Mouse (Mus musculus) adrenal gland, postnatal 4 days (tissue): Measurements from ENCODE around the gene Jpt1. TPM values are rescaled to one million over a fixed set of nuclear protein-coding genes. Genes with fewer than 3 reads are reported as not detected.
"Not testable (repeated sequence)": the region's sequence is repeated elsewhere in the genome, so short reads cannot be mapped to it uniquely, and the experiment has no call there.

Source experiments
- DNase-seq, 2 experiments: peaks; one replicate each; pipeline ENCODE4 v3.0.0; 2021 to 2022; ENCODE audit warnings: low spot score in 2 of 2, mixed read lengths in 2 of 2
- long read RNA-seq, 2 experiments: library from polyadenylated mRNA; stranded (forward); transcript quantifications; one replicate each; pipeline ENCODE4 v2.0.0; 2021
- total RNA-seq, 2 experiments: library from RNA; stranded (reverse); gene quantifications; 2 replicates each; pipeline ENCODE4 v1.2.3; 2021

Gene Jpt1
- 100 to 1,000 TPM; 149 to 164 TPM for total RNA-seq
- long read RNA-seq, experiment 1, partial matches to known transcripts, result 0 of 18 reads
- long read RNA-seq, experiment 1, other reads (novel, unspliced or antisense), result 13 of 18 reads
- long read RNA-seq, experiment 2, partial matches to known transcripts, result 2 of 24 reads
- long read RNA-seq, experiment 2, other reads (novel, unspliced or antisense), result 20 of 24 reads

DNA sequence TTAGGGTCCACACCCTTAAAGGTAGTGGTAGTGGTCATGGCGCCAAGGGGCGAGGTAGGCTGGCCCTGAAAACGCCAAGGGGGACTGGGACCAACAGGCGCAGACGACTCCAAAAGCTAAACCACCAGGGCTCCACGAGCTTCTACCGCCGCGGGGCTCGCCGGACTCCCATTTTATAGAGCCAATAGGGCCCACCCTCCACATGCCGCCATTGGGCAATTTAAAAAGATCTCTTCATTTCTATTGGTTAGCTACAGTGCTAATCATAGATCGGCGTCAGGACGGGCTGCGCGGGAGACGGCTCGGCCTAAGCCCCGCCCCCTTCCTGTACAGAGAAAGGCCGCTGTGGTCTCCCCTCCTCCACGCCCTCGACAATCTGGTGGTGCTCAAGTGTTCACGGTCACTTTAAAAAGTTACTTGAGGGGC lies at the start of gene Jpt1:
Gene Jpt1, minus strand, starts transcription at position 150 of the 426 bp plus-strand sequence.
- DNase-seq, result peak; percentile 86 to 92

DNA sequence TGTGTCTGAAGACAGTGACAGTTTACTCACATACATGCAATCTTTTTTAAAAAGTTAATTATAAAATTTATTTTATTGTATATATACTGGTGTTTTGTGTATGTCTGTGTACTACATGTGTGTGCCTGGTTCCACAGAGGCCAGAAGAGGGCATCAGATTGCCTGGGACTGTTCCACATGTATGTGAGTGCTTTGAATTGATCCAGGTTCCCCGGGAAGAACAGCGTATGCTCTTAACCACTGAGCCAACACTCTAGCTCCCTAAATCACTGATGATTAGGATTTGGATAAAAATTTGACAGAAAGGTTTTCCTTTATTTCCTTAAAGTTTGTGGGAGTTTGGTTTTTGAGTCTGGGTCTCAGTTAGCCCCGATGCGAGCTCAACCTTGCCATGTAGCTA lies 49.2 kb upstream of the Jpt1 start:
- no peak for DNase-seq

GRCm38 (mm10) chr11:115555717-115556116 lies 41.5 kb upstream of the Jpt1 start:
- DNase-seq, result no peak

GRCm38 (mm10) chr11:115552783-115553182 lies 38.6 kb upstream of the Jpt1 start:
- DNase-seq, result no peak

DNA sequence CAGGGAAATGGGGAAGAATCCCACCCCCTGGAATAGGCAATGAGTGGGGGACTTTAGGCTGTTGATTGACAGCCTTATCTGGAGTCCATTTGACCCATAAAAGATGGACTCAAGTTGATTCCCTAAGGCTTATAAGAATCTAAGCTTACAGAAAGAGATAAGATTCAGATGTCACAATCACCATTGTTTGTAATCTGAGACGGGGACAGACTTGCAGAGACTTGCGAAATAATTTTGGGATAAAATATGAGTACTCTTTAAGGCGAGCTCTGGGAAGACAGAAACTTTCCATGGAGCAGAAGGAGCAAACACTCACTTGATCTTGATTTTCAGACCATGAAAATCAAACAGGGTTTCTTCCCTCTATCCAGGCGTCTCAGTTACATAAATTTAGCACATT lies 29.4 kb upstream of the Jpt1 start:
- no peak for DNase-seq

DNA sequence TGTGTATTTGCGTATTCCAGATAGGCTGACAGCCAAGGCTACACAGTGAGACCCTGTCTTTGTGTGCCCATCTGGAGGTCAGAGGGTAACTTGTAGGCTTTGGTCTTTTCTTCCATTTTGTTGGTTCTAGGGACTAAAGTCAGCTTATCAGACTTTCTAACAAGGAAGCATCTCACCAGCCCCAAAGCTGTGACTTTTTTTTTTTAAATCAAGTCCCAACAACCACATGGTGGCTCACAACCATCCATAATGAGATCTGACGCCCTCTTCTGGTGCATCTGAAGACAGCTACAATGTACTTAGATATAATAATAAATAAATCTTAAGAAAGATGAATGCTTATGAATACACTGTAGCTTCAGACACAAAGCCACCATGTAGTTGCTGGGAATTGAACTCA lies 23.9 kb upstream of the Jpt1 start:
- no peak for DNase-seq

GRCm38 (mm10) chr11:115536856-115537568 lies 22.8 kb upstream of the Jpt1 start:
- DNase-seq, result no peak

GRCm38 (mm10) chr11:115536038-115536681 lies 22.0 kb upstream of the Jpt1 start, which contains the start of gene Sumo2:
Gene Sumo2 (minus strand): TSS chr11:115536276.
- DNase-seq, result peak; percentile 98 to 99

DNA sequence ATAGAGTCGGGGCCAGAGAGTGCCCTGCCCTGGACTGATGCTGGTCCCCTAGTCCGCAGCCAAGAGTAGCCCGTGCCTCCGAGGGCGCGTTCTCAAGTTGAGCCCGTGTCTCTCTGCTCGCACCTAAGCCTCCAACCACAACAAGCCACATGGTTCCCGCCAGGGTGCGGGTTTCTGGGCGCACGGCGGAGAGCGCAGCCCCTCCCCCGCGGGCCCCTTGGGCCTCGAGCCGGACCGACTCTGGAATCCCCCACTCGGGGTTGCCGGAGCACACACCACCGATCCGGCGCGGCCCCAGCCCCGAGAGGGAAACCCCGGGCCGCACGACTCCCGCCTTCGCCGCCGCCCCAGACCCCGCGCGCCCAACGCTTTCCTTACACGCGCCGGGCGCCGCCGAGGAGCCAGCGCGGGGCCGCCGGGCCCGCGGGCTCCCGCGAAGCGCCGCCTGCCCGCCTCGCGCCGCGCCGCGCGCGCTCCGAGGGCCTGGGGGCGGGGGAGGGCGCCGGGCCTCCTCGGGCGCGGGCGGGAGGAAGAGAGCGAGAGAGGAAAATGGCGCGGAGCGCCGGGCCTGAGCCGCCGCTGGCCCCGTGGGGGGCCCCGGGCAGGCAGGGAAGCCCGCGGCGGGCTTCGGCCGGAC lies 21.3 kb upstream of the Jpt1 start:
- DNase-seq, result peak; percentile 40 to 57

DNA sequence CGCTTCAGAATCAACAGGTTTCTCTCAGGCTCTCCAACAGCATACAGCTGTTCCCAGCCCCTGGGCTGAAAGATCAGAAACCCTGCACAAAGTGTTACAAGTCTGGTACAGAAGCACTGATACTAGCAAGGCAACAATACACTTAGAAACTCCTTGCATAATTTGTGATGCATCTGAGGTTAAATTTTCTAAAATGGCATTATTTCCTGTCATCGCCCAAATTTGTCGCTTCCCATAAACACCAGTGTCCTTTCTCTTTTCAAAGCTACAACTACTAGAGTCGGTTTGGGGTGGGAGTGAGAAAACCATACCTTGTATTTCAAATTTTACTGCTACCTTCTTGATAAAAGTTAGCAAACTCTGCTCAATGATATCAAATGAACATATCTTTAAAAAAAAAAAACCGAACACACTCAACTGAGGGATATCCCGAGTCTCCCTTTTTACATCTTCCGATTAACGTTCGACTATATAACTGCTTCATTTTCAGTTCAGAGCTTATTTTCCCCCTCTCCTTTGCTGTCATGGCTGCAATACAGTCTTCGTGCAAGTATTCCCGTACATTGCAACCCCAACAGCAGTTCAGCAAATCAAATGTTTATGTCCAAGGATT lies 20.7 kb upstream of the Jpt1 start:
- no peak for DNase-seq

- DNase-seq, result not testable (repeated sequence)
Measured at GRCm38 (mm10) chr11:115526446-115526845, 12.3 kb upstream of the Jpt1 start.

DNA sequence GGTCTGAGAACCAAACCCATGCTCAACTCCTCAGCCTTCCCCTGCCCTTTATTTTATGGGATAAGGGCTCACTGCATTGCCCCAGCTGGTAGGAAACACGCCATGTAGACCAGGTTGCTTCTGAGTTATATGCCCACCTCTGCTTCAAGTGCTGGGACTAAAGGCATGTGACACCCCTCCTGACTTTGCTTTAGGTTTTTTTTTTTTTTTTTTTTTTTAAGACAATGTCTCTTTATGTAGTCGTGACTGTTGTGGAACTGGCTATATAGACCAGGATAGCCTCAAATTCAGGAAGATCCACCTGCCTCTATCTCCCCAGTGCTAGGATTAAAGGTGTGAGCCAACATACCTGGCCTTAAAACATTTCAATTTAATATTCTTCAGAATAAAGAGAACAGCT lies 8.5 kb upstream of the Jpt1 start:
- DNase-seq, result no peak

GRCm38 (mm10) chr11:115522238-115522637 lies 8.1 kb upstream of the Jpt1 start:
- DNase-seq, result no peak

DNA sequence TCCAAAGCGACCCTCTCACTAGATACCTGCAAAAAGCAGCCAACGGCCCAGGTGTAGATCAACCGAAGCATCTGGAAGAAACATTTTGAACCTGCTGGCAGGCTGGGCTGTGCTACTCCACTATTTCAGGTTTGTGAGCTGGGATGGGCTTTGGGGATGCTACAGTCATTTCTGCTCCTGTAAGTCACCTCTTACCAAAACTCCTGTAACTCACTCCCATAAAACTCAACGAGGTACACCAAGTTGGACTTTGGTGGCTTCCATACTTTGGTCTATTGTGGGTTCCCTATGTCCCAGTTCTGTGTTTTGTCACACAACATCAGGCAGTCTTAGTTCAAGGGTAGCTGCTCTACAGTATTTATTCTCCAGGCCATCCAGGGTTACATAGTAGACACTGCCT lies 6.9 kb upstream of the Jpt1 start:
- DNase-seq, result no peak

- DNase-seq, result no peak
Measured at GRCm38 (mm10) chr11:115520218-115520617, 6.0 kb upstream of the Jpt1 start.

GRCm38 (mm10) chr11:115519581-115519980 lies 5.4 kb upstream of the Jpt1 start:
- DNase-seq, result no peak

DNA sequence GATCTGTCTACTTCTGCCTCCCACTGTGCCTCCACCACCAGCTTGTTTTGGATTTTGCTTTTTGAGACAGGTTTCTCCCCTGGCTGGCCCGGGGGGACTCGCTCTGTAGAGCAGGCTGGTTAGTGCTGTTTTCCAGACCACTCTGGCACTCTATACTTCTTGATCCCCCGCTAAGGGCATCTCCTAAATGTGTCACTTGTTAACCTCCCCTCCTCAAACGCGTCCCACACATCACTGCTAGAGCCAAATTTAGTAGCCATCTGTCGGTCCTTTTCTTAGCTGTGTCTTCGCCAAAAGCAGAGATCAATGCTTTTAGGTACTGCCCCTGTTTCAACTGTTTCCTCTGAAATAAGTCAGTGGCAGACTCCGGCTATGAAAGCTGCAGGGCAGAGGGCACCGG lies 4.5 kb upstream of the Jpt1 start:
- DNase-seq, result no peak

DNA sequence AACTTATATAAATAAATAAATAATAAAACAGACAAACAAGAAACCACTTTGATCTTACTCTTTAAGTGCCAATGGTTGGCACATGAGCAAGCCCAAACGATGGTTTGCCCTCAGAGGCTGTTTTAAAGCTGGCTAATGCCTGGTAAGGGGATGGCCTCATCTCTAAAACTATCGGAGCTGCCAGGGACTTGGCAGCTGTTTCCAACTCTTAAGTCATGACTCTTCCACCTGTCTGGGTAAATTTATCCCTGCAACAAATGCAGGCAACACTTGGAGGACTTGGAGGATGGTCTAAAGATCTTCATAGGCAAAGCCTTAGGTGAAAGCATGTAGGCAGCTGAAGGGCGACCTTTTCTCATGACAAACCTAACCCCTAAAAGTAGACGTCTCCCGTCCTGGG lies 2.8 kb upstream of the Jpt1 start:
- no peak for DNase-seq

DNA sequence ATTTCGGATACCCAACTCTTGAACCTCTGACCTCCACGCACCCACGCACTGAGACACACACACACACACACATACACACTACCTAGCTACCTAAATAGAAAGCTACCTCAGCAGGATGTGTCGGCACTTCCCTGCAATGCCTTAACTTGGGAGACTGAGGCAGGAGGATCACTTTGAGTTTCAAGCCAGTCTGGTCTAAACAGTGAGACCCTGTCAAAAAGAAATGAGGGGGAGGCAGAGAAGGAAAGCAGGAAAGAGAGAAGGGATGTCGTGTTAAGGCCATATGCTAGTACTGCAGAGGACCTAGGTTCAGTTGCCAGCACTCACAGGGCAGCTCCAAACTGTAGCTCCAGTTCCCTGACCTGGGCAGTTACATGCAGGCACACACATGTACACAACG lies 834 bp upstream of the Jpt1 start:
- DNase-seq, result no peak

DNA sequence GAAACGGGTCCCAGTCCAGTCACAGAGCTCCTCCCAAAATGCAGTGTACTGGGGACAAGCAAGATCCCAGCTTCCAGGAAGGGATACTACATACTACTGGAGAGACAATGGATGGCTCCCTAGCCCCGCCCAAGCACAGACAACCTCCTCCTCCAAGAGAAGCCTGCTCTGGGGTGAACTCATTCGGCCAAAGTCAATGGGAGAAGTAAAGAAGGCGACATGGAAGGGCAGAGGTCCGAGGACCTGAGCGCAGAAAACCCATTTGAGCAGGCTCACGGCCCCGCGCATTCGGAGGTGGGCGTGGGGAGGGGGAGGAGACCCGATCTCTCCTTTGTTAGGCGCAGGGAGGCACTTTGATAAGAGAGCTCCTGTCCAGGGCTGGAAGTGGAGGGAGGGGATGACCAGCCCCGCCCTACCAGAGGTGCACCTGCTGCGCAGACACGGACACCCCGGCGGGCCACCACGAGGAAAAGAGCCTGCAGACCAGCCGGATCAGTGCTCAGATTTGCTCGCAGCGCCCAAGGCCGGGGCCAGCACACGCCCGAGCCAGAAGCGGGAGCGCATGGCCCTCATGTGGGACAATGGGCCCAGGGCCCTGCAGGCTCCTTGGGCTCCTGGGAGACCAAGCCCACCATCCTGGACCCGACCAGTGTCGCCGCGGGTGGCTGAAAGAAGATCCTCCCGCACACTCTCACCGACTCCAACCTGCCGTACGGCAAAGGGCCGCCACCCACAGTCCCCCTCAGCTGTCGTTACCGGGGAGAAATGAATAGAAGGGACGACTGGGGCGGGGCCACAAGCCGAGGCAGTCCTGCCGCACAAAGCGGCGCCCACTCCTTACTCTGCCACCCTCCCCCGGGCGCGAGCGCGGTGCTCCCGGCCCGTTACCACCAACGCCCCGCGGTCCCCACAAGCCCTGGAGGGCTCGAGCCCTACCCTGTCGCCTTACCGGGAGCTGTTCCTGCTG lies 633 bp downstream of the Jpt1 start:
- peak in 1 of 2 experiments; percentile 14 for DNase-seq
